Mouse (Mus musculus) adrenal gland, adult 2 months (tissue): Measurements from ENCODE around the gene Pcnx4. TPM values are rescaled to one million over a fixed set of nuclear protein-coding genes. Genes with fewer than 3 reads are reported as not detected.

Source experiments
- DNase-seq: peaks from one replicate; pipeline ENCODE4 v3.0.0; 2021
- long read RNA-seq: library from polyadenylated mRNA; stranded (forward); transcript quantifications from one replicate; pipeline ENCODE4 v2.0.0, GENCODE M21; 2021
- polyA plus RNA-seq: library from polyadenylated mRNA; depleted of rRNA; stranded (reverse); fragments of >200 nt; gene quantifications from 2 replicates; pipeline ENCODE4 v1.2.3, GENCODE M21; 2012; rRNA removed
- total RNA-seq, 2 experiments: library from RNA; stranded (reverse); gene quantifications; 2 replicates each; pipeline ENCODE4 v1.2.3; 2021

Gene Pcnx4
- total RNA-seq, result 10 to 100 TPM in 1 of 2 experiments, 1 to 10 TPM in 1; 5.6 to 10.6 TPM
- polyA plus RNA-seq, result 1.8 and 2.3 TPM in 2 replicates
- long read RNA-seq, full-length matches to known transcripts, result 6 of 12 reads
- long read RNA-seq, partial matches to known transcripts, result 4 of 12 reads
- long read RNA-seq, other reads (novel, unspliced or antisense), result 2 of 12 reads

DNA sequence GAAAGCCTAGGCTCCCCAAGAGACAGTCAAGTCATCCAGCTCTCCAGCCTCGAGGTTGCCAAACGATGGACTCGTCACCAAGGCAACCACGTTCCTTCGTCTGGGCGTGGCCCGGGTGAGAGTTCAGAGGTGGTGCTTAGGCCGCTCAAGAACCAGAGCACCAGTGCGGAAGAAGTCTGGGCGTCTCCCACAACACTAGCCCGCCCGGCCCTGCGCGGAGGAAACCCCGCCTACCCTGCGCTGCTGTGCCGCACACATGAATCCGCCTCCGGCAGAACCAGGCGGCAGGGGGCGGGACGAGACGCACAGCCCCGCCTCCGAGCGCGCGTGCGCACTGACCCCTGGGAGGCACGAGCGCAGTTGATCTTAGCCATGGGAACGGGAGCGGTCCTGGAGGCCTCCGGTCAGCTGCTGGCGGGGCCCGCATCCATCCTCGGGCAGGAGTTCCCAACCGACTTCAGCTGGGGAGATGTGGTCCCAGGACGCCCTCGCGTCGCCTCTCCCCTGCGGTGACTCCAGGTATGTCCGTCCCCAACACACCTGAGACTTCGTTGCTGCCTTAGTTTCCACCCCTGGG is at the start of gene Pcnx4:
TSS of gene Pcnx4 (plus strand) at position 363 of the 577 bp plus-strand sequence.
- DNase-seq, result peak; percentile 99

GRCm38 (mm10) chr12:72487498-72487897 is 48.7 kb upstream of the Pcnx4 start:
- DNase-seq, result peak; percentile 59

- DNase-seq, result peak; percentile 78
Observed at GRCm38 (mm10) chr12:72489995-72490394, 46.2 kb upstream of the Pcnx4 start.

DNA sequence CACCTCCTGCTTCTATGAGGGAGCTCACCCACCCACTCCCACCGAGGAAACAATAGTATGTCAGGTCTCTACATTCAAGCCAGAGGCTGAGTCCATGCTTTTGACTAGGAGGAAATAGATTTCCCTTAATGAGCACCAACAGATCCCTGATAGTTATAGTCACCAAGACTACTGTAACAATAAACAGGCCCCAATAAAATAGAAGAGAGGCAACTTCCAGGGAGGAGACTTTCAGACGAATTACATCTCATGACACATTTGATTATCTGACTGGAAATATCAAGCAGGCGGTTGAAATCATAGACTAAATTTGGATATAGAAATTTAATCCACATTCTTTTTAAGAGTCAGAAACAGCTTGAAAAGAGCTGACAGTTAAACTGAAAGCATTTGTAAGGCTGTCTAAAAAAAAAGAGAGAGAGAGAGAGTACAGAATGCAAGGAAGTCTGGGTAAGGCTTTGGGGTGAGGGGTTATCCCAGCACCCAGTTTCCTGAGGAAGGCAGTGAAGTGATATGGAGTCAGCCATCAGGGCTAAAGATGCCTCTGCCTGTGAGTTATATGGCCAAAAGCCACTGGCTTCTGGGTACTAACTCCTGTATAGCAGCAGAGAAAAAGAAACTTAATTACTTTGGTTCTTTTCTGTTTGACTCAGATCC is 45.0 kb upstream of the Pcnx4 start:
- no peak for DNase-seq

- DNase-seq, result no peak
Observed at GRCm38 (mm10) chr12:72496866-72497600, 39.1 kb upstream of the Pcnx4 start.

- DNase-seq, result no peak
Observed at GRCm38 (mm10) chr12:72509606-72510005, 26.6 kb upstream of the Pcnx4 start.

GRCm38 (mm10) chr12:72515446-72515845 is 20.7 kb upstream of the Pcnx4 start:
- DNase-seq, result no peak

DNA sequence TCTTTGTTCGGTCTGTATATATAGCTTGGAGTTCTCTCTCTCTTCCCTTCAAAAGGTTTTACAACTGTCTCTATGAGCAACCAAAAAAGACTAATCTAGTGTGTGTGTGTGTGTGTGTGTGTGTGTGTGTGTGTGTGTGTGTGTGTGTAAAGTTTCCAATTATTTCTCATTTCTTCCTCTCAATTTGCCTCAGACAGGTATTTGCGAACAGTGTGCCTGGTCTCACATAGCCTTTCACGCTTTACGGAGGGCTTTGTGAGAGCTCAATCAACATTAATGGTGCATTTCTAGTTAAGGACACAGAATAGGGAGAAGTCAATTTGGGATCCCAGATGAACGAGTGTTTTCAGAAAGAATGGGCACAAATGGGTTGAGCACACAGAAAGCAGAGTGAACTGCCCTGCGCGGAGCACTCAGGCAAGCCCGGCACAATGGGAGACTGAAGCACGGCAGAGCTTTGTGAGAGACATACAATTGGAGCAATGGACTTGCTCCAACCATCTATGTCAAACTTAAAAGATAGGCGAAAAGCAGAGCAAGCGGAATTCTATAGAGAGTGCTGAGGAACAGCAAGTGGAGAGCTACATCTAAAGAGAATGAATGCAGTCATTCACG is 18.0 kb upstream of the Pcnx4 start:
- no peak for DNase-seq

- no peak for DNase-seq
Observed at GRCm38 (mm10) chr12:72519352-72519751, 16.8 kb upstream of the Pcnx4 start.

DNA sequence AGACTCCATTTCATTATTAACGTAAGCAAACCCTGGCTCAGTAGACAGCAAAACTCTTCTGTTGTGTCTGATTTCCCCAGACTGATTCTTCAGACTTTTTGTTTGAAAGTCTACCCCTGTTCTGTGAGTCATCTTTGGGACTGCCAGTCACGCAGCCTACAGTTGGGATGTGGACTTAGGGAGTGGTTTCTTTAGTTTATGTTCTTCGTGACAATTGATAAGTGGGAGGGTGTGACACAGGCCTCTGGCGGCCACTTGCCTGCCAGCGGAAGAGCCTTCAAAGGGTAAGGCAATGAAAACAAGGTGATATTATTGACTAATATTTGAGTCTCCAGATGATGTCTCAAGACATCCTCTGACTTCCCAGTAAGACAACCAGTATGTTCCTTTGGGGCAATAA is 16.3 kb upstream of the Pcnx4 start:
- no peak for DNase-seq

GRCm38 (mm10) chr12:72520645-72521044 is 15.5 kb upstream of the Pcnx4 start:
- peak; percentile 53 for DNase-seq

- no peak for DNase-seq
Observed at GRCm38 (mm10) chr12:72525588-72525987, 10.6 kb upstream of the Pcnx4 start.

DNA sequence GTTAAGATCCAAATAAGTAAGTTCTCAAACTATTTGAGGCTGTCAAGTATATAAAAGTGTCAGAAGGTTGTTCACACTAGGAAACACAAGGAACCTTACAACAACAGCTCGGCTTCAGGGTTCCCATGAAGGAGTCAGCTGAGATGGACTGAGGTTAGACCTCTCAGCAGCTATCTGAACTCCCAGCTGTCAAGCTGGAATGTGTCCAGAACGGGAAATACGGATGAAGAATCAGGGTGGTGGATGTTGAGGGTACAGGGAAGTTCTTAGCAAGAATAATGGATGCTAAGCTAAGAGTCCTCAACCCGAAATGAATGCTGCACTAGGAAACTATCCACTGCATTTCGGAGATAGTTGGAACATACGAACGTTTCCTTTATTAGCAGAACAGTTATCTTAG is 3.9 kb upstream of the Pcnx4 start:
- no peak for DNase-seq

DNA sequence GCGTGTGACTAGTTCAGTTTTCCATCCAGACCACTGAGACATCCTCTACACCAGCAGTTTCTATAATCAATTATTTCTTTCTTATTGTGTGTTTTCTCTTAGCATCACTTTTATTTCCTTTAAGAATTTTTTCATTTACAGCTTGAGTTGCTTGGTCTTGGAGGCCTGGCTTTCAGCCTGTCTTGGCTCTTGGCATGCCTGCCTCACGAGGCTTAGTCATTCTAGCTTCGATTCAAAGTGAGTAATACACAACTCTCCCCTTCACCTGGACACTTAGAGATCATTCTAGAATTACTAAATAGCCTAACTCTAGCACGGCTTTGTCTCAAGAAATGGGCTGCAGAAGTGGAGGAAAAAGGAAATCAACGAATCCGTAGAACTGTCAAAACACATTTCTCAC is 2.2 kb upstream of the Pcnx4 start:
- DNase-seq, result no peak

DNA sequence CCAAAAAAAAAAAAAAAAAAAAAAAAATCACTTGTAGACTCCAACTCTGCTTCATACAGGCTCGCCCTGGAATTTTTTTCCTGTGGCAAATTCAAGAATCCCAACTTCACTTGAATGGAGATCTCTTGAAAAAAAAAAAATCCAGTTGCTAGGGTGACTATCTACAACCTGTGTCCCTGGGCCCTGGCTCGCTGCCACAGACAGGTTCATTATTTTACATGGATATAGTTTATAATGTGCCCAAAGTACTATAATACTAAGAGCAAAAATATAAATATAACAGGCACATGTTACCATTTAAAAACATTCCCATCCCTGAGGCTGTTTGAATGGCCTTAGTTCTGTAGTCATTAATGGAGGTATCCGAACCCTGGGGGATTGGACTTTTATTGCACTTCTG is 584 bp upstream of the Pcnx4 start:
- no peak for DNase-seq

- DNase-seq, result no peak
Observed at GRCm38 (mm10) chr12:72538571-72538970, 2.4 kb downstream of the Pcnx4 start.

- DNase-seq, result no peak
Observed at GRCm38 (mm10) chr12:72554347-72554746, 18.2 kb downstream of the Pcnx4 start.

- DNase-seq, result no peak
Observed at GRCm38 (mm10) chr12:72564281-72564795, 28.2 kb downstream of the Pcnx4 start.

DNA sequence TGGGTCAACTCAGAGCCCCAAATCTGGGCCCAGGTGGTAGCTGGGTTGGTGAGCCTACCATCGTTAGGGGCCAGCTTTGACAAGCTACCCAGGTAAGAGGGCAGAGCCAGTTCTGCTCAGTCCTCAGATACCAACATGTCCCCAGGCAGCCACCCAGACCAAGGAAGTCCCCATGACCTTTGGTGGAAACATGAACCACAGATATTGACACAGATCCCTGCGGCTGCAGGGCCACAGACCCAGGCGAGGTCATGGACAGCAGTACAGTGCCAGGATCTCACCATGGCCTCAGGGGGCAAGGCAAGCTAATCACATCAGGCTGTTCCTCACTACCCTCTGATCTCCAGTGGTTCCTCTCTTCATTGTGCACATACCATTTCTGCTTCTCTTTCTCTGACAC is 45.8 kb downstream of the Pcnx4 start:
- peak; percentile 43 for DNase-seq

DNA sequence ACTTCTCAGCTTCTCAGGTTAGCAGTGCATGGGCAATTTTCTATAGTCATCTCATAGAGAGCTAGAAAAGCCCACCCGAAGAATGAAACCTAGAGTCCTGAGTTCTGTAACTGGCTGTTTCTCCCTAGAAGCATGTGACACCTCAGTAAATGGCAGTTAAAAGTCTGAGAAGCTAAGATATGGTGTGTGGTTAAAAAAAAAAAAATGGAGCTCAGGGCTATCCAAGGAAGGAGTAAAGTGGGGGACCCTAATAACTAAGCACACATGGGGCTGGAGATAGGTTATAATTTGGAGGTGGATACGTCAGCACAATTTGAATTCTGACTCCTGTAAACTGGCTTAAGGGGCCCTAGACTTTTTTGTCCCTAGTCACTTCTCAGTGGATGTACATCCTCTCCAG is 46.9 kb downstream of the Pcnx4 start:
- DNase-seq, result no peak

DNA sequence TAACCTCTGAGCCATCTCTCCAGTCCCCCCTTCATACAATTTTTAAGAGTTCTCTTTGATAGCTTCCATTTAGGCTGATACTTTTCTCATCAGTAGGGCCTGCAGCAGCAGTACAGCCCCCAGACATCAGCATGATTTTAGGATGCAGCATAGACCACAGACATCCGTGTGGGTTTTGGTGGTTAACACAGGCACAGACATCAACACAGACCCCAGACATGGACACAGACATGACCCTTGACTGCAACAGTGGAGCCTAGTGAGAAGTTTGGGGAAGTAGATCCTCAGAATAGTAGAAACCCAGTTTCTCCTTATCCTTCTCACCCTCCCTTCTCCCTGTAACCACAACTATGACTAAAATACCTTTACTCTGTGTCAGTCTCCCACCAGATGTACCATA is 49.2 kb downstream of the Pcnx4 start:
- DNase-seq, result no peak

GRCm38 (mm10) chr12:72592991-72593390 is 56.8 kb downstream of the Pcnx4 start:
- DNase-seq, result no peak
